Mouse (Mus musculus) hindbrain, embryonic 12.5 days (tissue): ENCODE results near the gene Dennd1c. TPM values are rescaled to one million over a fixed set of nuclear protein-coding genes. Genes with fewer than 3 reads are reported as not detected.

Experiments
- ATAC-seq: fragments of 200-750 bp; cut with Nextera tagmentation; 2 replicates; pipeline ENCODE4 v1.8.0; 2017; ENCODE audit warnings: moderate TSS enrichment; ENCODE audit not compliant: low FRiP score
- H3K27ac ChIP-seq: fragments of 300-500 bp; sonication (generic); 2 replicates; pipeline ENCODE4 v1.5.1; 2016; ENCODE audit warnings: mild to moderate bottlenecking
- H3K27me3 ChIP-seq: fragments of 300-500 bp; sonication (generic); 2 replicates; pipeline ENCODE4 v1.6.1; 2016; ENCODE audit warnings: mild to moderate bottlenecking
- H3K36me3 ChIP-seq: fragments of 300-500 bp; sonication (generic); 2 replicates; pipeline ENCODE4 v1.6.1; 2016; ENCODE audit warnings: mild to moderate bottlenecking
- H3K4me1 ChIP-seq: fragments of 300-500 bp; sonication (generic); 2 replicates; pipeline ENCODE4 v1.6.1; 2016
- H3K4me2 ChIP-seq: fragments of 300-500 bp; sonication (generic); replicated peaks from 2 replicates; pipeline ENCODE4 v1.6.1; 2016; ENCODE audit warnings: mild to moderate bottlenecking
- H3K4me3 ChIP-seq: fragments of 300-500 bp; sonication (generic); 2 replicates; pipeline ENCODE4 v1.5.1; 2016; ENCODE audit warnings: mild to moderate bottlenecking
- H3K9ac ChIP-seq: fragments of 300-500 bp; sonication (generic); 2 replicates; pipeline ENCODE4 v1.6.1; 2016; ENCODE audit warnings: mild to moderate bottlenecking, moderate library complexity
- H3K9me3 ChIP-seq: fragments of 300-500 bp; sonication (generic); replicated peaks from 2 replicates; pipeline ENCODE4 v1.6.1; 2016; ENCODE audit warnings: mild to moderate bottlenecking
- WGBS: fragments of 180-500 bp; shearing (Covaris S2); methylation state at CpG from one replicate; pipeline ENCODE4 v1.1.7; 2016; 5-methylcytosine and 5-hydroxymethylcytosine counted together
- polyA plus RNA-seq: library from polyadenylated mRNA; unstranded; fragments of >200 nt; fragmentation: Nextera tagmentation; extraction: Ambion mirVana; gene quantifications from 2 replicates; pipeline ENCODE4 v1.2.1, GENCODE M21; 2016

Gene Dennd1c
- polyA plus RNA-seq, 1 experiment from 2014 or later, result 3.7 TPM

DNA sequence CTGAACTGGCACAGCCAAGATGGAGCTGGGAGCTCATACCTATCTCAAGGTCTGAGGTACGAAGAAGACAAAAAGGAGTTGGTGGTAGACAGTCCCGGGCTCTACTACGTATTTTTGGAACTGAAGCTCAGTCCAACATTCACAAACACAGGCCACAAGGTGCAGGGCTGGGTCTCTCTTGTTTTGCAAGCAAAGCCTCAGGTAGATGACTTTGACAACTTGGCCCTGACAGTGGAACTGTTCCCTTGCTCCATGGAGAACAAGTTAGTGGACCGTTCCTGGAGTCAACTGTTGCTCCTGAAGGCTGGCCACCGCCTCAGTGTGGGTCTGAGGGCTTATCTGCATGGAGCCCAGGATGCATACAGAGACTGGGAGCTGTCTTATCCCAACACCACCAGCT, 28.8 kb upstream of the Dennd1c start:
- H3K4me2 ChIP-seq, result no peak overlapping the region
- no peaks in the 10 kb centered on the region for H3K9me3 ChIP-seq
- H3K4me1 ChIP-seq, result peaks cover 21% of the 10 kb centered on the region
- no peaks in the 10 kb centered on the region for H3K36me3 ChIP-seq
- no peak overlapping the region for H3K4me3 ChIP-seq
- no peak overlapping the region for H3K27ac ChIP-seq
- no peak overlapping the region for H3K9ac ChIP-seq
- WGBS, result 93% methylated on average over 5 of the region's 5 CpGs
- no peaks in the 10 kb centered on the region for H3K27me3 ChIP-seq
- no peak for ATAC-seq

DNA sequence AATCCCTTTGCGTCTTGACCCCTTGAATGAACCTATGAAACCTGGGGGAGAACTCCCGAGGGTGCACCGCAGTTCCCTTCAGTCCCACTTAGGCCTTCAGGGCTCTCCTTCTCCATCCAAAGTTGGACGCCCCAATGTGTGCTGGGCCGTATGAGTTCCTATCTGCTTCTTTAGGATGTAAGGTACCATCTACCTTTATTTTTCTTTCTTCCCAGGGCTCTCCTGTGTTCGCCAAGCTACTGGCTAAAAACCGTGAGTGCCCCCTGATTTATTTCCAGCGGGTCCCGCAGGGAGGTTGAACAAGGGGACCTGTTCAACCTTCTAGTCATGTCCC, 27.7 kb upstream of the Dennd1c start:
- 6% methylated on average over 9 of the region's 9 CpGs for WGBS
- no peak; the same call in 1 of the 2 replicates for ATAC-seq
- Histone ChIP-seq H3K9me3 (no peaks in the 10 kb centered on the region), H3K4me1 (peaks cover 21% of the 10 kb centered on the region), H3K27ac (no peak overlapping the region), H3K36me3 (no peaks in the 10 kb centered on the region), H3K4me3 (peak overlapping the region; percentile 60), H3K9ac (peak overlapping the region; percentile 75), H3K27me3 (no peaks in the 10 kb centered on the region), H3K4me2 (peak overlapping the region; percentile 90)

DNA sequence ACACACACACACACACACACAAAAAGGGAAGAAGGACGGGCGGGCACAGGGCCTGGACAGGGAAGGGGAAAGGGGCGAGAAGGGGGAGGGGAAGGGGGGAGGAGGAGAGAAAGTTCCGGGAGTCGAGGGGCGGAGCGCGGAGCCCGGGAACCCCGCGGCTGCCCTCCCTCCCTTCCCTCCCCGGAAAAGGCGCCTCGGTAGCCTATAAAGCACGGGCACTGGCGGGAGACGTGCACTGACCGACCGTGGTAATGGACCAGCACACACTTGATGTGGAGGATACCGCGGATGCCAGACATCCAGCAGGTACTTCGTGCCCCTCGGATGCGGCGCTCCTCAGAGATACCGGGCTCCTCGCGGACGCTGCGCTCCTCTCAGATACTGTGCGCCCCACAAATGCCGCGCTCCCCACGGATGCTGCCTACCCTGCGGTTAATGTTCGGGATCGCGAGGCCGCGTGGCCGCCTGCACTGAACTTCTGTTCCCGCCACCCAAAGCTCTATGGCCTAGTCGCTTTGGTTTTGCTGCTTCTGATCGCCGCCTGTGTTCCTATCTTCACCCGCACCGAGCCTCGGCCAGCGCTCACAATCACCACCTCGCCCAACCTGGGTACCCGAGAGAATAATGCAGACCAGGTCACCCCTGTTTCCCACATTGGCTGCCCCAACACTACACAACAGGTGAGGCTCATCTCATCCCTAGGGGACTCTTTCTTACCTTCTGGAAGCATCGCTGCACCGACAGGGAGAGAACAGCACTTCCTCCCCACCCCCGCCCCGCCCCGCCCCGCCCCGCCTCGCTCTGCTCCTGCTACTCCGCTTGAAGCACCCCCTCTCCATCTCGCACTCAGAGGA, 27.1 kb upstream of the Dennd1c start, which contains the start of gene Tnfsf9:
TSS of gene Tnfsf9 (plus strand) at position 145 of the 854 bp plus-strand sequence.
- peak within 1 kb of the TSS; percentile 90 for H3K4me2 ChIP-seq
- H3K9me3 ChIP-seq, result no peaks in the 10 kb centered on the region
- H3K27me3 ChIP-seq, result no peaks in the 10 kb centered on the region
- no peak within 1 kb of the TSS; the same call in 1 of the 2 replicates for H3K27ac ChIP-seq
- H3K9ac ChIP-seq, result peak within 1 kb of the TSS; percentile 75
- ATAC-seq, result peak; percentile 84
- 1% methylated on average over 56 of the region's 61 CpGs for WGBS
- peak within 1 kb of the TSS; percentile 60 for H3K4me3 ChIP-seq
- no peaks in the 10 kb centered on the region for H3K36me3 ChIP-seq
- H3K4me1 ChIP-seq, result peaks cover 21% of the 10 kb centered on the region

DNA sequence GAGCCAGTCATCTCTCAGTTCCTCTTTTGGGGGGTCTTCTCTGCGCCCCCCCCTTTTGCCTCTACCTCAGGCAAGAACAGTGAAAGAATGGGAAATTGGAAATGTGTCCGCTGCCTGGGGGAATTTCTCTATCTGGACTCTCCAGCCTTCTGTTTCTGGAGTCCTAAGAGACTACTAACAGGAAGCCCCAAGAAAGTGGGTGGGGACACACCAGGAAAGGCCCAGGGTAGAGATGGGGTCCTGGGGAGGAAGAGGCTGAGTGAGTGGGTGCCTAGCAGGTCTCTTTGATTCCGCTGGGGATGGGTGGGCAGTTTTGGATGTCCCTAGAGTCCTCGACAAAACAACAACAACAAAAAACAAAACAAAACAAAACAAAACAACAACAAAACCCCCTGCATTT, 26.2 kb upstream of the Dennd1c start:
- H3K4me2 ChIP-seq, result peak overlapping the region; percentile 90
- H3K36me3 ChIP-seq, result no peaks in the 10 kb centered on the region
- peaks cover 21% of the 10 kb centered on the region for H3K4me1 ChIP-seq
- H3K4me3 ChIP-seq, result peak overlapping the region; percentile 60
- WGBS, result 45% methylated on average over 4 of the region's 4 CpGs
- ATAC-seq, result peak; percentile 24; the same call in 1 of the 2 replicates
- no peaks in the 10 kb centered on the region for H3K9me3 ChIP-seq
- H3K9ac ChIP-seq, result peak overlapping the region; percentile 75; the same call in 1 of the 2 replicates
- no peaks in the 10 kb centered on the region for H3K27me3 ChIP-seq
- H3K27ac ChIP-seq, result no peak overlapping the region

DNA sequence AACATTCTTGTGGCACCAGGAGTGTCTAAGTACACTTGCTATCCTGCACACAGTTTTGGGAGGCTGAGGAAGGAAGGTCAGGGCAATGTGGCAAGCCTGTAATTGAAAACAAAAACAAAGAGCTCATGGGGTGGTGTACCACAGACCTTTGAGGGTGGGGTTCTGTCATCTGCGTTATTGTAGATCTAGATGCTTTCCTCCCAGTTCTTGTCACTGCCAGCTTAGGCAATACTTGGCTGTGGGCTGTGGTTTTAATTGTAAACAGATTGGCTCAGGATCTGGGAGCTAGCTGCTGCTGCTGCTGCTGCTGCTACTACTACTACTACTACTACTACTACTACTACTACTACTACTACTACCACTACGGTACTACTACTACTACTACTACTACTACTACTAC, 24.0 kb upstream of the Dennd1c start:
- H3K36me3 ChIP-seq, result no peaks in the 10 kb centered on the region

DNA sequence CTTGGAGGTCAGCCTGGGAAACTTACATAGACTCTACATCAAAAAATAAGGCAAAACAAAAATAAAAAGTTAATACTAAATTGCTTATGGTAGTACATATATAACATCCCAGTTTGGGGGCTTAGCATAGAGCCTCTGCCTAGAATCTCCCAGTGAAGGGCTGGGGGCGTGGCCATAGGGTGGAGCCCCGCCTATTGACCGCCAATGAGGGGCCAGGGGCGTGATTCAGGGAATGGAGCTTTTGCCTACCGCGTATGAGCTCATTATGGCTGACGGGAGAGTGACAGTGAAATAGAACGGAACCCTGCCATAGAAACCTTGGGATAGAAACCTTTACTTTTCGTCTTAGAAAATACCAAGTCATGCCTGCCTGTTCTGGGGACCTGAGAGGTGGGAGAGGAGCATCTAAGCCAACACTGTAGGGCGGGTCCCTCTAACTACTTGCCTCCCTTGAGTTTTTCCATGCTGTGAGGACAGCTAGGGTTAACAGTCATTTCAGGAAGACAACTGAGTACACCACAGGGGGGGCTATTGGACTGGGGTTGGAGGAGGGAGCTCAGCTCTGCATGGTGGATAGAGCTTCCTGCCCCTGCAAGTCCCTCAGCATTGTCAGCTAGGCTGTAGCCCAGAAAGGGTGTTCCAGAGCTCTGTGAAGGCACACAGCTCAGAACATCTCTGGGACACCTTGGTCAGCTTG, 21.5 kb upstream of the Dennd1c start:
- Histone ChIP-seq H3K27me3 (peaks cover 6% of the 10 kb centered on the region), H3K9ac (no peak overlapping the region), H3K4me1 (peaks cover 16% of the 10 kb centered on the region), H3K27ac (no peak overlapping the region), H3K4me2 (no peak overlapping the region), H3K36me3 (no peaks in the 10 kb centered on the region), H3K4me3 (no peak overlapping the region), H3K9me3 (no peaks in the 10 kb centered on the region)
- 8% methylated on average over 10 of the region's 10 CpGs for WGBS
- ATAC-seq, result no peak

More for the DNA sequence above, 24.0 kb upstream of the Dennd1c start:
- no peaks in the 10 kb centered on the region for H3K27me3 ChIP-seq
- no peak overlapping the region for H3K9ac ChIP-seq
- H3K4me1 ChIP-seq, result peaks cover 21% of the 10 kb centered on the region
- no peak for ATAC-seq
- 89% methylated on average over 2 of the region's 2 CpGs for WGBS
- no peak overlapping the region for H3K4me2 ChIP-seq
- H3K27ac ChIP-seq, result no peak overlapping the region
- H3K9me3 ChIP-seq, result no peaks in the 10 kb centered on the region
- H3K4me3 ChIP-seq, result no peak overlapping the region

DNA sequence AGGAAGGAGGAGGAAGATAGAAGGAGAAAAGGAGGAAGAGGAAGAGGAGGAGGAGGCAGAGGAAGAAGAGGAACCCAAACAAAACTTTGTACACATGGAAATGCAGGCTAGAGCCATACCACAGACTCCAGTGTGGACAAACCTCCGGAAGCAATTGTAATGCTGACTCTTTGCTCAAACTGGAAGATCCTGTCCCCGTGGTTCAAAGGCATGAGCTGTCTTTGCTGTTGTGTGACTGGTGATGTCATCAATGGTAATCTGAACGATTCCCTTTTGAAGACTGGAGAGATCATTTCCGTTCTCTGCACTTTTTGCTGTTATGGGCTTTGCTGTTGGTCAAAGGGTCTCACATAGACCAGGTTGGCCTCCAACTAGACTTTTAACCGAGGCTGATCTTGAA, 20.0 kb upstream of the Dennd1c start:
- H3K4me2 ChIP-seq, result no peak overlapping the region
- peaks cover 6% of the 10 kb centered on the region for H3K27me3 ChIP-seq
- WGBS, result 85% methylated on average over 5 of the region's 5 CpGs
- no peak overlapping the region for H3K4me3 ChIP-seq
- H3K36me3 ChIP-seq, result no peaks in the 10 kb centered on the region
- H3K9me3 ChIP-seq, result no peaks in the 10 kb centered on the region
- ATAC-seq, result no peak
- H3K27ac ChIP-seq, result no peak overlapping the region
- no peak overlapping the region for H3K9ac ChIP-seq
- peaks cover 10% of the 10 kb centered on the region for H3K4me1 ChIP-seq

DNA sequence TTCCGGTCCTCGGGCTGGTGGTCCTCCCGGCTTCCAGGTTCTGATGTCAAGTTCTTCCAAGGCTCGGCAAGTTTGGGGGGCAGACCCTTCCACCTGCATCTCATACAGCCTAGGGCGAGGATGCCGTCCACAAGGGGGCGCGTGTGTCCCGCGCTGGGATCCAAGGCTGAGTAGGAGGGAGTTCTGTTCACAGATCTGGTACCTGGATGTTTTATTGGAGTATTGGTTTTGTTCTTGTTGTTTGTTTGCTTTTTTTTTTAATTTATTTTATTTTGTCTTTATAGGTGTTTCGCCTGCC, 18.3 kb upstream of the Dennd1c start:
- H3K4me3 ChIP-seq, result no peak overlapping the region
- H3K36me3 ChIP-seq, result no peaks in the 10 kb centered on the region

DNA sequence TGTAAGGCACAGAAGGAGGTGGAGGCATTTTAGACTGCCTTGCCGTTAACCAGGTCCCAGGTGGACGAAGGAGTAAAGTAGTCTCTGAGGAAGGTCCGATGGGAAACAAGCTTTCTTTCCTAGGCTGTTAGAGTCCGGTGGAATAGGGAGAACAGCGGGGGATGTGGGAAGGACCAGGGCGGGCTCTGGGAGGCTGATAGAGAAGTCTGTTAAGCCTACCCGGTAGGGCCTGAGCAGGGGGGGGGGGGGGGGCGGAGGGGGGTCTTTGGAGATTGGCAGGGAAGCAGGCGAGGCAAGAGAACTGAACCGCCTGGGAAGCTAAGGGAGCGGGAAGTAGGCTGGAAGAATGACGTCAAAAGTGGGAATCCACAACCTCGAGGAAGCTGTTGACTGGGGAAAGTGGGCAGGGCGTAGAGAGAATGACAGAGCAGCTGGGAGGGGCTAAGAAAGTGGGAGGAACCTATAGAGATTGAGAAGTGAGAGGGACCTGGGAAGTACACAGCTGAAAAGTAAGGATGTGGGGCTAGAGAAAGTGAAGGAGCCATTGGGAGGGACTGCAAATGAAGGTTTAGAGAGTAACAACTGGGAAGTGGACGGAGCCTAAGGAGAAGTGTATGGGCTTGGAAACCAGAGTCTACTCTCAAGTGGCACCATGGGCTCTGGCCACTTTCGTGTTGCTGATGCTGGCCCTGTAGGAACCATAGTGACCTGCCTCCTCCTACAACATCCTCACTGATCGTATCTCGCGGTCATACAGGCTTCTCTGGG, 17.7 kb upstream of the Dennd1c start:
- Histone ChIP-seq H3K9me3 (0 out of 2 replicates have a peak, but pooled peaks cover 3% of the 10 kb centered on the region), H3K9ac (no peak overlapping the region), H3K27me3 (peaks cover 6% of the 10 kb centered on the region), H3K4me2 (peak overlapping the region; percentile 45), H3K4me3 (no peak overlapping the region), H3K36me3 (no peaks in the 10 kb centered on the region), H3K27ac (no peak overlapping the region), H3K4me1 (peaks cover 10% of the 10 kb centered on the region)
- ATAC-seq, result peak; percentile 78
- WGBS, result 2% methylated on average over 18 of the region's 19 CpGs

More for the DNA sequence above, 18.3 kb upstream of the Dennd1c start:
- Histone ChIP-seq H3K27ac (no peak overlapping the region), H3K9me3 (0 out of 2 replicates have a peak, but pooled peaks cover 3% of the 10 kb centered on the region), H3K4me1 (peaks cover 10% of the 10 kb centered on the region), H3K9ac (no peak overlapping the region), H3K4me2 (peak overlapping the region; percentile 45), H3K27me3 (peaks cover 6% of the 10 kb centered on the region)
- ATAC-seq, result peak; percentile 82
- under 1% methylated on average over 11 of the region's 11 CpGs for WGBS

DNA sequence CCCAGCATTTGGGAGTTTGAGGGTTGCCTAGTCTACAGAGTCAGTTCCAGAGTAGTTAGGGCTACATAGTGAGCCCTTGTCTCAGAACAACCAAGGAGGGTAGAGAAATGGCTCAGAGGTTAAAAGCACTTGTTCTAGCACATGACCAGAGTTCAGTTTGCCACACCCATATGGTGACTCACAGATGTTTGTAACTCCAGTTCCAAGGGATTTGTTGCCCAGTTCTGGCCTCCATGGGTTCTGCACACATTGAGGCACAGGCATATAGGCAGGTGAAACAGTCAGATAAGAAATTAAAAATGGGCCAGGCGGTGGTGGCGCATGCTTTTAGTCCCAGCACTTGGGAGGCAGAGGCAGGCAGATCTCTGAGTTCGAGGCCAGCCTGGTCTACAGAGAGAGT, 15.9 kb upstream of the Dennd1c start:
- no peak for ATAC-seq
- Histone ChIP-seq H3K4me2 (no peak overlapping the region), H3K4me3 (no peak overlapping the region), H3K9me3 (0 out of 2 replicates have a peak, but pooled peaks cover 3% of the 10 kb centered on the region), H3K4me1 (peaks cover 10% of the 10 kb centered on the region), H3K27me3 (peaks cover 6% of the 10 kb centered on the region), H3K9ac (no peak overlapping the region), H3K36me3 (no peaks in the 10 kb centered on the region), H3K27ac (no peak overlapping the region)
- WGBS, result 93% methylated on average over 3 of the region's 3 CpGs

DNA sequence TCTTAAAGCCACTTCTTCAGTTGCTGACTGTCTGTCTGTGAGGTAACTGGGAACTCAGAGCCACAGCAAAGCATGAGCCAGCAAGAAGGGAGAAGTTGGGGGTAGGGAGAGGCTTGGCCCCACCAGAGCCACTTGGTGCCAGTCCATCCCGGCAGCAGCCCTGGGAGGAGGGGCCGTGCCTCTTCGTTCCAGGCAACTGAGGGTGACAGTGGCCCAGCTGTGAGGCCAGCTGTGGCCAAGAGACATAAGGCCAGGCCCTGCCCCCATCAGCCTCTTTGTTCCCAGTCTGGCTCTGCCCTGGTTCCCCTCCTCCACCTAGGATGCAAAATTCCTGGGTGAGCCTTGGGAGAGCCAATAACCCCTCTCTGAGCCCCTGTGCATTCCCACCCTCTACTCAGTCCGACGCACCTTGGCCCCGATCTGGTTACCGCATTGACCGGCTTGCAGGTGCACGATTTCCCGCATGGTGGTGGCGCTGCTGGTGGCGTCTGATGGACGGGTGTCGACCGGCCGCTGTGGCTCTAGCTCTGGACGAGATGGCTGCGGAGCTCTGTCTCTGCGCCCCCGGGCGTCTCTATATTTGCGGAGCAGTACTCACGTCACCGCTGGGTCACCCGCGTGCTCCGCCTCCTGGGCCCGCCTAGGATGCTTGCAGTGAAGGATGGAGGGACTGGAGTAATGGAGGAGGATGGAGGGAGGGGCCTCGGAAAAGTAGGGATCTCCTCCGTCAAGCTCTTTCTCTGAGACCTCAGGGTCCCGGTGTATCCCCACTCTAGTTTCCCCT, 8.9 kb upstream of the Dennd1c start, which contains the start of gene Tubb4a:
TSS of gene Tubb4a (minus strand) at position 734 of the 784 bp plus-strand sequence.
- peak; percentile 95 for ATAC-seq

More for the DNA sequence above, 8.9 kb upstream of the Dennd1c start, which contains the start of gene Tubb4a:
- Histone ChIP-seq H3K27me3 (peaks cover 3% of the 10 kb centered on the region; the same call in 1 of the 2 replicates), H3K9ac (peak within 1 kb of the TSS; percentile 77), H3K4me1 (peaks cover 24% of the 10 kb centered on the region), H3K9me3 (0 out of 2 replicates have a peak, but pooled peaks cover 3% of the 10 kb centered on the region), H3K27ac (peak within 1 kb of the TSS; percentile 85), H3K4me3 (peak within 1 kb of the TSS; percentile 54), H3K4me2 (peak within 1 kb of the TSS; percentile 64), H3K36me3 (peaks cover 23% of the 10 kb centered on the region)
- 1% methylated on average over 31 of the region's 31 CpGs for WGBS
